Mouse (Mus musculus): ENCODE measurements at regions not wholly inside any gene's neighbourhood (a gene's known extent, or its start where the extent isn't known, plus 50 kb on each side); places are given as distances from the start of the nearest gene placed in this dataset.

DNA sequence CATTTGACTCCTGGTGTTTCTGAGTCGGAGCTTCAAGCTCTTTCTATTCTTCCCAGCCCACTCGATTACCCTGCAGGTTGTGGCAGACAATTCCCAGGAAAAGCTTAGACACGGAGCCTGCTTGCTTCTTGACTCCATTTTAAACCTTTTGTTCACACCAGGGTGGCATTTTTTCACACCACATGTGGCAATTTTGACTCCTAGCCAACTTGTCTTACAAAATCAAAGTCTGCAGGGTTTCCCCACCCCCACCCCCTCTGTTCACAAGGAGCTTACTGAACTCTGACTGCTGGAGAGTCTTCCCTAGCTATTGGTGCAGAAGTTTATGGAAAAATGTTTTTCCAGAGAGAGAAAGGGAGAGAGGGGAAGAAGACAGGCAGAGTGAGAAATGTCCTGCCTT lies 184.1 kb downstream of the Gm11146 start:
- H3K36me3 ChIP-seq (ENCODE audit: insufficient read depth), result no peaks in the 10 kb centered on the region
- no peak for TF ChIP-seq CTCF (IDR thresholded peaks at IDR 0.05; ENCODE audit: low read depth)
- H3K4me2 ChIP-seq (ENCODE audit: low read depth), result peak overlapping the region; percentile 76
- H3K27me3 ChIP-seq (ENCODE audit: insufficient read depth, low read length), result no peaks in the 10 kb centered on the region
- ATAC-seq (peak; percentile 53), DNase-seq (peak; percentile 93)
- no peaks in the 10 kb centered on the region; the same call in 1 of the 2 replicates for H3K4me1 ChIP-seq (ENCODE audit: insufficient read depth)
- peak overlapping the region; percentile 48 for H3K4me3 ChIP-seq (ENCODE audit: low read depth, low read length)
- peak overlapping the region; percentile 76 for H3K27ac ChIP-seq (ENCODE audit: low read depth, low read length)
- H3K9ac ChIP-seq, result peak overlapping the region; percentile 88; the same call in 1 of the 2 replicates
- 5% methylated on average over 3 of the region's 3 CpGs for WGBS
- no peaks in the 10 kb centered on the region for H3K9me3 ChIP-seq (ENCODE audit: low read length)

GRCm38 (mm10) chr16:77414562-77414961 lies 187.3 kb downstream of the Gm11146 start:
- H3K9me3 ChIP-seq (ENCODE audit: low read length), result no peaks in the 10 kb centered on the region
- 8% methylated on average over 1 of the region's 1 CpGs for WGBS
- no peaks in the 10 kb centered on the region for H3K27me3 ChIP-seq (ENCODE audit: insufficient read depth, low read length)
- H3K27ac ChIP-seq (ENCODE audit: low read depth, low read length), result no peak overlapping the region
- H3K4me1 ChIP-seq (ENCODE audit: insufficient read depth), result no peaks in the 10 kb centered on the region
- no peaks in the 10 kb centered on the region for H3K36me3 ChIP-seq (ENCODE audit: insufficient read depth)
- TF ChIP-seq CTCF (IDR thresholded peaks at IDR 0.05; ENCODE audit: low read depth), result no peak
- no peak overlapping the region for H3K9ac ChIP-seq
- peak; percentile 42 for DNase-seq
- ATAC-seq, result no peak
- no peak overlapping the region for H3K4me3 ChIP-seq (ENCODE audit: low read depth, low read length)
- H3K4me2 ChIP-seq (ENCODE audit: low read depth), result no peak overlapping the region

DNA sequence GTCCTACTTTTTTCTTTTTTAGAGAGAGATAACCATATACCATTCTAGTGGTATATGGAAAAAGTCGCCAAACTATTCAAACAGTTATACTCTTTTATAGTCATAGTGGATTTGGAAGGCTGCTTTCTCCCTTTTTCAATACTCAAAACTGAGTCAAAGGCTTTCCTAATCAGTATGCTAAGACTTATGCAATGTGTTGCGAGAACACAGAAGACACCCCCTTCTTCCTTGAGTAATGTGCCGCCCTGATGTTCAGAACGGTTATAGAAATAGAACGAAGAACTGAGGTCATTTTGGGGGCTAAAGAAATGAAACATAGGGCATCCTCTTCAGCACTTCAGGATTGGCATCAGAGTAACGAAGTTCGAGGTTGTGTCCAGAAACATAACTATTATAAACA lies 192.7 kb downstream of the Gm11146 start:
- Histone ChIP-seq H3K9me3 (ENCODE audit: low read length) (no peaks in the 10 kb centered on the region), H3K4me2 (ENCODE audit: low read depth) (no peak overlapping the region), H3K36me3 (ENCODE audit: insufficient read depth) (no peaks in the 10 kb centered on the region), H3K4me1 (ENCODE audit: insufficient read depth) (peaks cover 7% of the 10 kb centered on the region; the same call in 1 of the 2 replicates), H3K4me3 (ENCODE audit: low read depth, low read length) (no peak overlapping the region), H3K27ac (ENCODE audit: low read depth, low read length) (no peak overlapping the region), H3K9ac (no peak overlapping the region), H3K27me3 (ENCODE audit: insufficient read depth, low read length) (no peaks in the 10 kb centered on the region)
- WGBS, result 72% methylated on average over 7 of the region's 7 CpGs
- no peak for TF ChIP-seq CTCF (IDR thresholded peaks at IDR 0.05; ENCODE audit: low read depth)
- ATAC-seq (no peak), DNase-seq (no peak)

- Histone ChIP-seq H3K9me3 (ENCODE audit: low read length) (no peaks in the 10 kb centered on the region), H3K27me3 (ENCODE audit: insufficient read depth, low read length) (no peaks in the 10 kb centered on the region), H3K4me2 (ENCODE audit: low read depth) (no peak overlapping the region), H3K4me1 (ENCODE audit: insufficient read depth) (peaks cover 7% of the 10 kb centered on the region; the same call in 1 of the 2 replicates), H3K36me3 (ENCODE audit: insufficient read depth) (no peaks in the 10 kb centered on the region), H3K27ac (ENCODE audit: low read depth, low read length) (no peak overlapping the region), H3K4me3 (ENCODE audit: low read depth, low read length) (no peak overlapping the region), H3K9ac (no peak overlapping the region)
- no peak for TF ChIP-seq CTCF (IDR thresholded peaks at IDR 0.05; ENCODE audit: low read depth)
- WGBS, result 57% methylated on average over 5 of the region's 5 CpGs
- DNase-seq (no peak), ATAC-seq (no peak)
Measured at GRCm38 (mm10) chr16:77406999-77407398, 194.9 kb downstream of the Gm11146 start.

GRCm38 (mm10) chr16:77405859-77406258 lies 196.0 kb downstream of the Gm11146 start:
- Histone ChIP-seq H3K9ac (no peak overlapping the region), H3K4me1 (ENCODE audit: insufficient read depth) (peaks cover 12% of the 10 kb centered on the region), H3K36me3 (ENCODE audit: insufficient read depth) (no peaks in the 10 kb centered on the region), H3K4me2 (ENCODE audit: low read depth) (peak overlapping the region; percentile 15; the same call in 1 of the 2 replicates), H3K4me3 (ENCODE audit: low read depth, low read length) (no peak overlapping the region), H3K27me3 (ENCODE audit: insufficient read depth, low read length) (no peaks in the 10 kb centered on the region), H3K9me3 (ENCODE audit: low read length) (no peaks in the 10 kb centered on the region), H3K27ac (ENCODE audit: low read depth, low read length) (peak overlapping the region; percentile 29)
- no peak for TF ChIP-seq CTCF (IDR thresholded peaks at IDR 0.05; ENCODE audit: low read depth)
- WGBS, result 42% methylated on average over 6 of the region's 6 CpGs
- DNase-seq (no peak), ATAC-seq (peak; percentile 24; the same call in 1 of the 2 replicates)

DNA sequence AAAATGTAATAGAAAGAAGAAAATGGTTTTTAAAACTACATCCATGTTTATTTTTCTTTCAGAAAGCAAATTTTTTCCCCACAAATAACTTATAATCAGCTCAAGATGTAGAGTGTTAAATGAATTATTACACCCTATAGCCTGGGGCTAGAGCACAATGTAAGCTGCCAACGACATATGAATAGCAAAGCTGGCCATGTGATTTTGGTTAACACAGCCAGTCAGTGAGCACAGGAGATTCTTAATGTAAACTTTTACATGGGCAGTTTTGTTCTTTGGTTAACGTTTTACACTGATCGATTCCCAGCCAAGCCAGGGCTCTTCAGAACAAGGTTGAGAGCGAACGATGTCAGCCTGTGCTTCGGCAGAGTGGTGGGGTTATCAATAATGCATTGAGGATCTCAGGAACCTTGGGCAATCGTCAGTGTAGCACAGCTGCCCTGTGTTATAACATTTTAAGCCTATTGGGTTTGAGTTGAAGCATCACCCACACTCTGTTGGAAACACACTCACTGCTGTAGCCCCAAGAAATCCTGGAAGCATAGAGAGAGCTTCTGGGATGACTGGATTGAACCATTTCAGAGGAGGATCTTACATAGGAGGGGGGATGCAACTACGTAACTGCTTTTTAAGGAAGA lies 196.6 kb downstream of the Gm11146 start:
- no peaks in the 10 kb centered on the region for H3K27me3 ChIP-seq (ENCODE audit: insufficient read depth, low read length)
- no peak for TF ChIP-seq CTCF (IDR thresholded peaks at IDR 0.05; ENCODE audit: low read depth)
- H3K4me2 ChIP-seq (ENCODE audit: low read depth), result peak overlapping the region; percentile 15
- H3K9ac ChIP-seq, result no peak overlapping the region
- peaks cover 17% of the 10 kb centered on the region for H3K4me1 ChIP-seq (ENCODE audit: insufficient read depth)
- DNase-seq, result no peak
- H3K36me3 ChIP-seq (ENCODE audit: insufficient read depth), result no peaks in the 10 kb centered on the region
- H3K27ac ChIP-seq (ENCODE audit: low read depth, low read length), result peak overlapping the region; percentile 29; the same call in 1 of the 2 replicates
- WGBS, result 41% methylated on average over 8 of the region's 8 CpGs
- peak; percentile 53 for ATAC-seq
- H3K4me3 ChIP-seq (ENCODE audit: low read depth, low read length), result no peak overlapping the region
- H3K9me3 ChIP-seq (ENCODE audit: low read length), result no peaks in the 10 kb centered on the region

DNA sequence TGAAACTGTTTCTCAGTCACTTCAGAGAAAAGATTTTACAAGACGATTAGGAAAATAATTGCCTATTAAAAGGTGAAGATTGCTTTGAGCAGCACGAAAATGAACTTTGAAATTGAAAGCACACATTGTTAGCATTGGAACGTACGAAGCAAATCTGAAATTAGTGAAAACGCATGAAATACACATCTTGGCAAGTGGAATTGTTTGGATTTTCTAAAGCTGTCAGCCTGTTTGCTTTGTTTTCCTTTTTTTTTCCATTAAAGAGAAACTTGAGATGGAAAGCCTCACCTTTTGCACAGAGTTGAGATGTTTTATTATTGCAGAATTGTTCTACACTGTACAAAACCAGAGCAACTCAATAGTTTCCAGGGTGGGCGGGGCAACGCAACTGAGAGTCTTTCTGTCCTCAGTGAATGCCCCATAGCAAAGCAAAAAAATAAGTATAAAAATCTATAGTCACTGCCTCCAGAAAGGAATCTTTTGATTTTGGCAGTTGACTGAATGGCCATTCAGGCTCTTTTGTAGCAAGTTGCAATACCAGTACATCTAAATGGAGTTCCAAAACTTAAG lies 199.1 kb downstream of the Gm11146 start:
- no peaks in the 10 kb centered on the region for H3K36me3 ChIP-seq (ENCODE audit: insufficient read depth)
- H3K9me3 ChIP-seq (ENCODE audit: low read length), result no peaks in the 10 kb centered on the region
- no peaks in the 10 kb centered on the region for H3K27me3 ChIP-seq (ENCODE audit: insufficient read depth, low read length)
- ATAC-seq (no peak), DNase-seq (peak; percentile 45)
- no peak overlapping the region for H3K9ac ChIP-seq
- peak overlapping the region; percentile 41; the same call in 1 of the 2 replicates for H3K27ac ChIP-seq (ENCODE audit: low read depth, low read length)
- H3K4me2 ChIP-seq (ENCODE audit: low read depth), result peak overlapping the region; percentile 7; the same call in 1 of the 2 replicates
- no peak overlapping the region for H3K4me3 ChIP-seq (ENCODE audit: low read depth, low read length)
- 25% methylated on average over 7 of the region's 7 CpGs for WGBS
- peaks cover 17% of the 10 kb centered on the region for H3K4me1 ChIP-seq (ENCODE audit: insufficient read depth)
- TF ChIP-seq CTCF (IDR thresholded peaks at IDR 0.05; ENCODE audit: low read depth), result no peak

Measured in forebrain, postnatal 0 days (tissue).